Mouse (Mus musculus): ENCODE measurements around the gene Gm21083. TPM values are rescaled to one million over a fixed set of nuclear protein-coding genes. Genes with fewer than 3 reads are reported as not detected.
A peak's percentile ranks its signal among the peaks of the same experiment; 100 is the strongest.
"Not testable (repeated sequence)": the region's sequence is repeated elsewhere in the genome, so short reads cannot be mapped to it uniquely, and the experiment has no call there.

The Gm21083 gene
- total RNA-seq (2021), result not detected

DNA sequence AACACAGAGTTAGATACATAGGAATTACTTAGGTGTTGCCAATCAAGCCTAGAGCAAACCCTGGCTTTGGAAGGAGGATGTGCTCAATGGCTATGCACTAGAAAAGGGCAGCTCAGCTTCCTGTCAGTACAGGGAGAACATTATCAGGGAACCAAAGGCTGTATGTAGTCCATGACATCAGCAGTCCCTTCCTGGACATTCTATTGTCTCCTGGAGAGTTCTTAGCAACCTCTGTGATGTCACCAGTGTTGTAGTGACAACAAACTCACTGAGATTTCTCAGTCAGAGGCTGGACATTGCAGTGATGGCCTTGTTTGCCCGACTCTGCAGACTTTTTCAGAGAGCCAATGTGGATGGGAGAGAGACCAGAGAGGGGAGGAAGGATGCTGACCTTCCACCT, at the start of gene Gm21083:
Gene Gm21083, plus strand, starts transcription at position 301 of the 400 bp plus-strand sequence.
- intact Hi-C loops (cut with DNase I); DNase-seq (ENCODE audit: low spot score in 2 of 2): not testable (repeated sequence)

- DNase-seq (ENCODE audit: low spot score in 2 of 2); intact Hi-C loops (cut with DNase I): not testable (repeated sequence)
Observed at GRCm38 (mm10) chr5:15529122-15529521, 48.0 kb upstream of the Gm21083 start, which contains the start of gene Gm21190. Gene Gm21190, minus strand, starts transcription at chr5:15529222.

DNA sequence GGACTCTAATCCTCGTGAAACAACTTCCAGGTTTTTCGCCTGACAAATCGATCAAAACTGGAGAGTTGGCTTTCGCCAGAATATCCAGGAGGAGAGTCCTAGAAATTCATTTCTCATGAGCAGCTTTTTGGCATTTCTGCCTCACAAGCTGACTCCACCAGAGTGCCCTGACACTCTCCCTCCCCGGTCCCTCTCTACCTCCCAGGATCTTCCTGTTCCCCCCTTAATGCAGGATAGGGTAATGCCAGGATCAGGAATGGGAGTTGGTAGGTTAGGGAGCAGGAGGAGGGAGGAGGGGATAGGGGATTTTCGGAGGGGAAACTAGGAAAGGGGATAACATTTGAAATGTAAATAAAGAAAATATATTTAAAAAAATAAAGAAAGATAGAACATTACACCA, 28.5 kb upstream of the Gm21083 start:
- DNase-seq (ENCODE audit: low spot score in 2 of 2); intact Hi-C loops (cut with DNase I): not testable (repeated sequence)

DNA sequence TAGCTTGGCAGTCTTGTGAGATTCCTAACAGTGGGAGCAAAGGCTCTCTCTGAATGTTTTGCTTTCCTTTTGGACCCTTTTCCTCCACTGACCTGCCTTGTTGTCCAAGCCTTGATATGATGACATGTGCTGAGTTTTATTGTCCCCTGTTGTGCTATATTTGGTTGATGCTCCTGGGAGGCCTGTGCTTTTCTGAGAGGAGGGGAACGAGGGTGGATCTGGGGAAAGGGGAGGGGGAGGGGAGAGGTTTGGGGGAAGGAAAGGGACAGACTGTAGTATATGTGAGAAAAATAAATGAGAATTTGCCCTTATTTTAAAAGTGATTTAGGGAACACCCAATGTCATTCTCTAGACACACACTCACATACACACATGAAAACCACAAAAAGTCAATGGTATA, 28.0 kb upstream of the Gm21083 start:
- DNase-seq (ENCODE audit: low spot score in 2 of 2); intact Hi-C loops (cut with DNase I): not testable (repeated sequence)

- DNase-seq (ENCODE audit: low spot score in 2 of 2); intact Hi-C loops (cut with DNase I): not testable (repeated sequence)
Observed at GRCm38 (mm10) chr5:15549606-15550005, 27.5 kb upstream of the Gm21083 start.

- DNase-seq (ENCODE audit: low spot score in 2 of 2); intact Hi-C loops (cut with DNase I): not testable (repeated sequence)
Observed at GRCm38 (mm10) chr5:15558654-15559053, 18.5 kb upstream of the Gm21083 start.

GRCm38 (mm10) chr5:15561425-15562264, 15.5 kb upstream of the Gm21083 start:
- DNase-seq (ENCODE audit: low spot score in 2 of 2); intact Hi-C loops (cut with DNase I): not testable (repeated sequence)

GRCm38 (mm10) chr5:15573735-15574134, 3.4 kb upstream of the Gm21083 start:
- DNase-seq (ENCODE audit: low spot score in 2 of 2); intact Hi-C loops (cut with DNase I): not testable (repeated sequence)

DNA sequence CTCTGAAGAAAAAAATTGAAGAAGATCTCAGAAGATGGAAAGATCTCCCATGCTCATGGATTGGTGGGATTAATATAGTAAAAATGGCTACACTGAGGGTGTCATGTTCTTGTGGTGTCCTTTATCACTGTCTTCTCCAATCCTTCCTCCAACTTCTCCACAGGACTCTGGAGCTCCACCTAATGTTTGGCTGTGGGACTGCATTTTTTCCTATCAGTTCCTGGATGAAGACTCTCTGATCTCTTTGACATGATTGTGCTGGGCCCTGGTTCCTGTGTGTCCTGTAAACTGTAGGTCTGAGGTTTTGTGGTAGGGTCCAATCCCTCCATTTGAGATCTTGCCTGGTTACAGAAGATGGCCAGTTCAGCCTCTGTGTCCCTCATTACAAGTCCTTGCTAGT, 9.2 kb downstream of the Gm21083 start:
- DNase-seq (ENCODE audit: low spot score in 2 of 2); intact Hi-C loops (cut with DNase I): not testable (repeated sequence)

DNA sequence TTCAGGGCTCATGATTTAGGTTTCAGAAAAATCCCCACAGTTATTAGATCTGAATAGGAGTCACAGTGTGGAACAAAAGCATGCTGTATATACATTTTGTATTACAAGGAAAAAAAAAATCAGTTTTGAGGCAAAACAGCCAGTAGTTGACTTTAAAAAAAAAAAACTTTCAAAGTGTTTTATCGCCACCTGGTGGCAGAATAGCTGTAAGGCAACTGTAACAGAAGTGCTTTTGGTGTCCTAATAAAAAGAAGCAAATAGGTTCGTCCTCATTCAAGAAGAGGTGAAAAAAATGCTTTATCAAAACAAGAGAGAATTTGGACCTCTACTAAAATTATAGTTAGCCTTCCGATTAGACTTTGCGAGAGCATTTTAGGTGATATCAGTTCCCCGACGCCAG, 11.2 kb downstream of the Gm21083 start:
- DNase-seq (ENCODE audit: low spot score in 2 of 2), result not testable (repeated sequence)

DNA sequence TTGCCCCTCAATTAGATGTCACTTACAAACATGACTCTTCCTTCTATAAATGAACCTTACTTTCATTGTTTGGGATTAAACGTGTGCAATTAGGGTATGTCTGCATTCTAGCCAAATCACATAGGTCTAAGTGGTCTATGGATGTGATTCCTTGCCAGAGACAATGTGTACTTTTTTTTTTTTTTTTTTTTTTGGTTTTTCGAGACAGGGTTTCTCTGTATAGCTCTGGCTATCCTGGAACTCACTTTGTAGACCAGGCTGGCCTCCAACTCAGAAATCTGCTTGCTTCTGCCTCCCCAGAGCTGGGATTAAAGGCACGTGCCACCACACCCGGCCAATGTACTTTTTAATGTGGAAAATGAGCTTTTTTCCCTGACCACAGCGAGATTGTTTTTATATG, 13.5 kb downstream of the Gm21083 start:
- DNase-seq (ENCODE audit: low spot score in 2 of 2); intact Hi-C loops (cut with DNase I): not testable (repeated sequence)

More for the DNA sequence above, 11.2 kb downstream of the Gm21083 start:
- intact Hi-C loops (cut with DNase I), result not testable (repeated sequence)

GRCm38 (mm10) chr5:15591577-15591976, 14.4 kb downstream of the Gm21083 start:
- intact Hi-C loops (cut with DNase I); DNase-seq (ENCODE audit: low spot score in 2 of 2): not testable (repeated sequence)

DNA sequence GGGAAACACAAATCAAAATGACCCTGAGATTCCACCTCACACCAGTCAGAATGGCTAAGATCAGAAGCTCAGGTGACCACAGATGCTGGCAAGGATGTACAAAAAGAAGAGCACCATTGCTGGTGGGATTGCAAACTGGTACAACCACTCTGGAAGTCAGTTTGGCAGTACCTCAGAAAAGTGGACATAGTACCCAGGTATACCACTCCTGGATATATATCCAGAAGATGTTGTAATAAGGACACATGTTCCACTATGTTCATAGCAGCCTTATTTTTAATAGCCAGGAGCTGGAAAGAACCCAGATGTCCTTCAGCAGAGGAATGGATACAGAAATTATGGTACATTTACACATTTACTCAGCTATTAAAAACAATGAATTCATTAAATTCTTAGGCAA, 21.7 kb downstream of the Gm21083 start:
- intact Hi-C loops (cut with DNase I); DNase-seq (ENCODE audit: low spot score in 2 of 2): not testable (repeated sequence)

DNA sequence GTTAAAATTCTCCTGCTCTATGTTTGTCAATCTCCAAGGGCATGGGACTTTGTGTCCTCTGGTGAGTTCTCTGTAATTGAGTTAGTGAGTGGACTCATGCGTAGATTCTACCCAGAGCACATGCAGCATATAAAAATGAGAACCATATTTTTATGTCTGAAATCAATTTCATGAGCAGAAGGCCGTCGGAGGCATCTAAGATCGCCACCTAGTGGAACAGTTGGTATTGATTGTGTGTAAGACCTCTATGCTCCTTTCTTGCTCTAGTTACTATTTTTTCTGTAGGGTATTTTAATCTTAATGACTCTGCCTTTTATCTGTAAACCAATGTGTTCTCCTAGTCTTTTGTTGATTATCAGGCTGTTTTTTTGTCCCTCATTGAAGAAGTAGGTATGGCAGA, 23.2 kb downstream of the Gm21083 start:
- DNase-seq (ENCODE audit: low spot score in 2 of 2); intact Hi-C loops (cut with DNase I): not testable (repeated sequence)

DNA sequence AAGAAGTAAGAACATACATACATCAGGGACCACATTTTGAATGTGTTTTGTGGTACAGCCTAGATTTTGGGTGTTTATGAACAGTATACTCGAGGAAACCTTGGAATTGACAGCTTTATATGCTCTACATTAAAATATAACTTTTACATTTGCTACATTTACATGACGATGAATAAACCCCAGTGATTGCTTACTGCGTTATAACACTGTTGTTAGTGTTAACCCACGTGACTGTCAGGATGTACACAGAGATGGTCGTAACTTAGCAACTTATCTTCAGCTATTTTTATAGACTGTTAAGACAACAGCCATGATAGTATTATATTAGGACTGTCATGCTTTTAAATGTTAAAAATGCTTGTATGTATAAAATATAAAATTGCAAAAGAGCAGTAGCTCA, 24.3 kb downstream of the Gm21083 start:
- intact Hi-C loops (cut with DNase I); DNase-seq (ENCODE audit: low spot score in 2 of 2): not testable (repeated sequence)

GRCm38 (mm10) chr5:15601960-15602359, 24.8 kb downstream of the Gm21083 start:
- DNase-seq (ENCODE audit: low spot score in 2 of 2); intact Hi-C loops (cut with DNase I): not testable (repeated sequence)

DNA sequence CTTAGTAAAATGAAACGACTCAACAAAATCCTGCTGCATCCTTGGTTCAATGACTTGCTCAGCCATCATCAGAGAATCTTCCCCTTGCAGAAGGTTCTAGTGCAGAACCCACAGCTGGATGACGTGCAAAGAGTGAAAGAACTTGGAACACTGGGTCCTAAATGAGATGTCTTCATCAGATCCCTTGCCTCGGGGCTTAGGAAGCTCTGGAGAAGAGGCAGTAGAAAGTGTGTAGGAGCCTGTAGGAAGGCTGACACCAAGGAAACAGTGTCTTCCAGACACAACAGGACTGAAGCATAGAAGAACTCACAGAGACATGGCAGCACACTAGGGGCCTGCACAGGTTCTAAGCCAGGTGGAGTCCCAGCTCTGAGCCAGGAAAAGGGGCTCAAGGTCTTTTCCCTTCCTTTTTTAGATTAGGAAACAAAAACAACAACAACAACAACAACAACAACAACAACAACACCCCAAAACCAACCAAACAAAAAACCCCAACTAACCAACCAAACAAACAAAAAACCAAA, 25.4 kb downstream of the Gm21083 start:
- DNase-seq (ENCODE audit: low spot score in 2 of 2); intact Hi-C loops (cut with DNase I): not testable (repeated sequence)

- DNase-seq (ENCODE audit: low spot score in 2 of 2); intact Hi-C loops (cut with DNase I): not testable (repeated sequence)
Observed at GRCm38 (mm10) chr5:15603008-15603407, 25.9 kb downstream of the Gm21083 start.

DNA sequence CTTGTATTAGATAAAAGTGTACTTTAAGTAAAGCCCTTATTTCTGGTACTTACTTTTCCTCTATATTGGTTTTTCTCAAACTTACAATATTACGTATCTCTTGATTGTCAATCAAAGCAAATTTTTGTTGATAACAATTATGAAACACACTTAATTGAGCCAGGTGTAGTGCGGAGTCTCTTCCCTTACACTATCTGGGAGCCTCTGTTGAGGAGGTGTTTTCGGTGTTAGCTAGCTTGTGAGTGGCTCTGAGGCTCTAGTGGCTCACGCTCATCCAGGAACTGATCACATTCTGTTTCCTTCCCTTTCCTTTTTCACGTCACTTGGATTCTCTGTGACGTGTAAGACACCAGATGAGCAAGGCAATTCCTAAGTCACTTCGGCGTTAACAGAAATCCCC, 26.5 kb downstream of the Gm21083 start:
- DNase-seq (ENCODE audit: low spot score in 2 of 2); intact Hi-C loops (cut with DNase I): not testable (repeated sequence)

GRCm38 (mm10) chr5:15606677-15607076, 29.5 kb downstream of the Gm21083 start:
- intact Hi-C loops (cut with DNase I), result not testable (repeated sequence)

GRCm38 (mm10) chr5:15610695-15611094, 33.6 kb downstream of the Gm21083 start:
- DNase-seq (ENCODE audit: low spot score in 2 of 2); intact Hi-C loops (cut with DNase I): not testable (repeated sequence)

More at GRCm38 (mm10) chr5:15606677-15607076, 29.5 kb downstream of the Gm21083 start:
- peak in 1 of 2 experiments; percentile 6 for DNase-seq (ENCODE audit: low spot score in 2 of 2)

Measured in left cerebral cortex, postnatal 36 days (tissue).